Mouse (Mus musculus): ENCODE results near the gene Nup205.

Gene Nup205

GRCm38 (mm10) chr6:35288920-35289319 lies 111.7 kb downstream of the Nup205 start:
- no peak for DNase-seq

- no peak for DNase-seq
These were observed 112.5 kb downstream of the Nup205 start for GRCm38 (mm10) chr6:35289676-35290075.

GRCm38 (mm10) chr6:35294964-35295363 lies 117.7 kb downstream of the Nup205 start:
- DNase-seq = no peak

GRCm38 (mm10) chr6:35297001-35297400 lies 119.8 kb downstream of the Nup205 start:
- DNase-seq = peak; percentile 12

All from lung, postnatal 36 days (tissue).